Mouse (Mus musculus) liver, embryonic 13.5 days (tissue): ENCODE results near the gene Olfr1411. TPM values are rescaled to one million over a fixed set of nuclear protein-coding genes. Genes with fewer than 3 reads are reported as not detected.

Experiments
- ATAC-seq: fragments of 200-750 bp; cut with Nextera tagmentation; 2 replicates; pipeline ENCODE4 v1.8.0; 2017; ENCODE audit warnings: low read depth, mild to moderate bottlenecking, moderate number of reproducible peaks, moderate library complexity
- DNase-seq: peaks from one replicate; pipeline ENCODE4 v3.0.0; 2022
- H3K27ac ChIP-seq: fragments of 300-500 bp; sonication (generic); 2 replicates; pipeline ENCODE4 v1.5.1; 2015; ENCODE audit warnings: moderate library complexity, mild to moderate bottlenecking, inconsistent platforms
- H3K27me3 ChIP-seq: fragments of 300-500 bp; sonication (generic); 2 replicates; pipeline ENCODE4 v1.6.1; 2015; ENCODE audit warnings: mild to moderate bottlenecking, inconsistent platforms
- H3K36me3 ChIP-seq: fragments of 300-500 bp; sonication (generic); 2 replicates; pipeline ENCODE4 v1.6.1; 2015; ENCODE audit warnings: mild to moderate bottlenecking, inconsistent platforms
- H3K4me1 ChIP-seq: fragments of 300-500 bp; sonication (generic); replicated peaks from 2 replicates; pipeline ENCODE4 v1.6.1; 2015; ENCODE audit warnings: inconsistent platforms
- H3K4me2 ChIP-seq: fragments of 300-500 bp; sonication (generic); 2 replicates; pipeline ENCODE4 v1.6.1; 2015; ENCODE audit warnings: inconsistent platforms, mild to moderate bottlenecking, moderate library complexity
- H3K4me3 ChIP-seq: fragments of 300-500 bp; sonication (generic); replicated peaks from 2 replicates; pipeline ENCODE4 v1.5.1; 2015; ENCODE audit warnings: mild to moderate bottlenecking, inconsistent platforms
- H3K9ac ChIP-seq: fragments of 300-500 bp; sonication (generic); 2 replicates; pipeline ENCODE4 v1.6.1; 2015; ENCODE audit warnings: mild to moderate bottlenecking, inconsistent platforms
- H3K9me3 ChIP-seq: fragments of 300-500 bp; sonication (generic); replicated peaks from 2 replicates; pipeline ENCODE4 v1.6.1; 2016; ENCODE audit warnings: inconsistent platforms
- WGBS: fragments of 180-500 bp; shearing (Covaris S2); methylation state at CpG from one replicate; pipeline ENCODE4 v1.1.7; 2015; ENCODE audit not compliant: insufficient replicate concordance; 5-methylcytosine and 5-hydroxymethylcytosine counted together
- polyA plus RNA-seq: library from polyadenylated mRNA; unstranded; fragments of >200 nt; fragmentation: Nextera tagmentation; extraction: Ambion mirVana; gene quantifications from 2 replicates; pipeline ENCODE4 v1.2.1, GENCODE M21; 2015

The Olfr1411 gene
- polyA plus RNA-seq, 1 experiment from 2014 or later: not detected

- Histone ChIP-seq H3K27me3 (0 out of 2 replicates have a peak, but pooled peaks cover 2% of the 10 kb centered on the region), H3K27ac (no peak overlapping the region), H3K4me2 (no peak overlapping the region), H3K4me1 (no peaks in the 10 kb centered on the region), H3K9me3 (no peaks in the 10 kb centered on the region), H3K4me3 (no peak overlapping the region), H3K9ac (no peak overlapping the region), H3K36me3 (no peaks in the 10 kb centered on the region)
- ATAC-seq: no peak
- WGBS: 46% methylated on average over 4 of the region's 4 CpGs
- no peak for DNase-seq
Observed at GRCm38 (mm10) chr1:92618360-92618759, 24.1 kb downstream of the Olfr1411 start.

DNA sequence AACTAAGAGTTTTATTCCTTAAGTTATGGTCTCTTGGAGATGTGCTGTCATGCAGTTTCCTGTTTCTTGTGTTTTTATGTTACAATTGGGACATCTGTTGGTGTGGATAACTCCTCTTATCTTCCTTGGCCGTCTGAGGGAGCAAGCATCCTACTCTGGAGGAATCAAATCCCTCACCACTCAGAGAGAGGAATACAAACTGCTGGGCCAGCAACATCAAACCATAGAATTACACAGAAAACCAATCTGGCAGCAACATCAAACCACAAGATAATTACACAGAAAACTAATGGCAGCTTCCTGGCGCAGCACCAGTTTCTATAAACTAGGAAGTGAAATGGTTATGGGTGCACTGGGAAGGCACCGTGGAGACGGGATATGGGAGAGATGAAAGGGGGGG is 34.0 kb downstream of the Olfr1411 start:
- DNase-seq (no peak), ATAC-seq (no peak)
- Histone ChIP-seq H3K4me3 (no peak overlapping the region), H3K27ac (no peak overlapping the region), H3K36me3 (no peaks in the 10 kb centered on the region), H3K4me1 (no peaks in the 10 kb centered on the region), H3K27me3 (no peaks in the 10 kb centered on the region), H3K9me3 (no peaks in the 10 kb centered on the region), H3K4me2 (no peak overlapping the region), H3K9ac (no peak overlapping the region)
- 47% methylated on average over 4 of the region's 4 CpGs for WGBS

DNA sequence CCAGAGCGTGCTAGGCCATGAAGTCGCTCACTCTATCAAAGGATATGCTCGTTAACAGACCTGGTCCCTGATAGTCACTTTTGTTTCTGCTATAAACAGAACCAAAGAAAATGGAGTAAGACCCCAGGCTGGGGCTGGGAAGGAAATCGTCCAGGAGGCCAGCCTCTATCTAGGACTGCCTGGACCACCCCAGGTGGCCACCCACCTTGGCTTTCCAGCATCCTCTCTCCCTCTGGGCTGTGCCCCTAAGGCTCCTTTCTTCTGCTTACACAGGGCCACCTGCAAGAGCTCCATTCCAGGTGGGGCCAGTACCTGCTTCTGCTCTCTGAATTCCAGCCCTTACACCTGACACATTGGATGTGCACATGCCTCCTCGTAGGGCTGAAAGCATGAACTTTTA is 38.0 kb downstream of the Olfr1411 start:
- no peak overlapping the region for H3K27ac ChIP-seq
- H3K9ac ChIP-seq: no peak overlapping the region
- H3K36me3 ChIP-seq: peaks cover 16% of the 10 kb centered on the region
- no peak overlapping the region for H3K4me2 ChIP-seq
- ATAC-seq (no peak), DNase-seq (no peak)
- H3K9me3 ChIP-seq: no peaks in the 10 kb centered on the region
- 64% methylated on average over 5 of the region's 5 CpGs for WGBS
- H3K4me3 ChIP-seq: no peak overlapping the region
- no peaks in the 10 kb centered on the region for H3K4me1 ChIP-seq
- H3K27me3 ChIP-seq: no peaks in the 10 kb centered on the region

- H3K36me3 ChIP-seq: peaks cover 23% of the 10 kb centered on the region
- no peaks in the 10 kb centered on the region for H3K27me3 ChIP-seq
- H3K9me3 ChIP-seq: no peaks in the 10 kb centered on the region
- no peak overlapping the region for H3K27ac ChIP-seq
- H3K4me3 ChIP-seq: no peak overlapping the region
- ATAC-seq (no peak), DNase-seq (no peak)
- H3K4me1 ChIP-seq: no peaks in the 10 kb centered on the region
- H3K9ac ChIP-seq: no peak overlapping the region
- no peak overlapping the region for H3K4me2 ChIP-seq
- 54% methylated on average over 6 of the region's 6 CpGs for WGBS
Observed at GRCm38 (mm10) chr1:92632948-92633347, 38.7 kb downstream of the Olfr1411 start.

- H3K27ac ChIP-seq: no peak overlapping the region
- no peak overlapping the region for H3K9ac ChIP-seq
- DNase-seq (no peak), ATAC-seq (no peak)
- H3K27me3 ChIP-seq: no peaks in the 10 kb centered on the region
- 66% methylated on average over 8 of the region's 8 CpGs for WGBS
- no peaks in the 10 kb centered on the region for H3K9me3 ChIP-seq
- peaks cover 31% of the 10 kb centered on the region for H3K36me3 ChIP-seq
- no peak overlapping the region for H3K4me2 ChIP-seq
- H3K4me1 ChIP-seq: no peaks in the 10 kb centered on the region
- H3K4me3 ChIP-seq: no peak overlapping the region
Observed at GRCm38 (mm10) chr1:92633726-92634125, 39.5 kb downstream of the Olfr1411 start.

DNA sequence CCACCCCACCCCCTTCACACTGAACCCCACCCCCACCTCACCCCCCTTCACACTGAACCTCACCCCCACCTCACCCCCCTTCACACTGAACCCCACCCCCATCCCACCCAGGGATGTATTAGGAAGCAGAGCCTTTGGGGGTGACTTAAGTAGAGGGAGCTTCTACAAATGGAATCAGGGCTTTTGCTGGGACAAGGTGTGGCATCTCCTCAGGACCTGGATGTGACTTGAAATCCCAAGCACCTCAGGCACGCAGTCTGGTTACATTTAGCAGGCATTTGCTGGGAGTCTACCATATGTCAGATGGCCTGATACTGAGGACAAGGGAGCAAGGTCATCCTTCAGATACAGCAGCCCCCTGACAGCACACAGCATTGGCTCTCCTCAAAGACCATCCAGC is 40.4 kb downstream of the Olfr1411 start:
- Histone ChIP-seq H3K4me1 (no peaks in the 10 kb centered on the region; the same call in 1 of the 2 replicates), H3K9ac (no peak overlapping the region), H3K36me3 (peaks cover 40% of the 10 kb centered on the region), H3K27ac (no peak overlapping the region), H3K9me3 (no peaks in the 10 kb centered on the region), H3K4me2 (no peak overlapping the region), H3K27me3 (no peaks in the 10 kb centered on the region), H3K4me3 (no peak overlapping the region)
- ATAC-seq (no peak), DNase-seq (no peak)
- WGBS: 50% methylated on average over 1 of the region's 1 CpGs

GRCm38 (mm10) chr1:92634976-92635599 is 40.9 kb downstream of the Olfr1411 start:
- Histone ChIP-seq H3K27ac (no peak overlapping the region), H3K36me3 (peaks cover 40% of the 10 kb centered on the region), H3K9me3 (no peaks in the 10 kb centered on the region), H3K4me2 (no peak overlapping the region), H3K4me1 (peaks cover 4% of the 10 kb centered on the region), H3K9ac (no peak overlapping the region), H3K4me3 (no peak overlapping the region), H3K27me3 (no peaks in the 10 kb centered on the region)
- DNase-seq (no peak), ATAC-seq (no peak)
- 80% methylated on average over 4 of the region's 4 CpGs for WGBS

DNA sequence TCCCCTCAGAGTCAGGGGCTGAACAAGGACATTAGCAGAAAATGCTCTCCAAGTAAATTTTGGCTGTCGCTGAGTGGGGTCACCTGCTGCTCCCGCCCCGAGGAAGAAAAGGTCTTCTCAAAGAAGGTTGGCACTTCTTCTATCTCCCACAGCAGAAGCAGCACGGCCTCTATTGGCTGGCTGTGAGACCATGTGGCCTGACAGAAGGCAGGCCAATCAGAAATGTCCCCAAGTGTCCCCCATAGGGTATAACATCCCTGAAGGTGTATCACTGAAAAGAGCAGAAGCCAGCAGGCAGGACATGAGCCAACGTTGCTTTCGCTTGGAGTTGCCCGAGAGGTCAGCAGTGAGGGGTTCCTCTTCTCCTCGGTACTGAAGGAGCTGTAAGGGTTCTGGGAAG is 41.8 kb downstream of the Olfr1411 start:
- WGBS: 68% methylated on average over 8 of the region's 8 CpGs
- no peak for DNase-seq
- H3K36me3 ChIP-seq: peaks cover 40% of the 10 kb centered on the region
- H3K4me1 ChIP-seq: peaks cover 13% of the 10 kb centered on the region
- no peak overlapping the region for H3K4me3 ChIP-seq
- no peaks in the 10 kb centered on the region for H3K27me3 ChIP-seq
- no peak overlapping the region for H3K27ac ChIP-seq
- no peaks in the 10 kb centered on the region for H3K9me3 ChIP-seq
- H3K4me2 ChIP-seq: no peak overlapping the region
- ATAC-seq: no peak
- no peak overlapping the region for H3K9ac ChIP-seq

GRCm38 (mm10) chr1:92636676-92637075 is 42.5 kb downstream of the Olfr1411 start:
- peaks cover 40% of the 10 kb centered on the region for H3K36me3 ChIP-seq
- no peak overlapping the region for H3K27ac ChIP-seq
- no peak overlapping the region for H3K4me3 ChIP-seq
- ATAC-seq (no peak), DNase-seq (no peak)
- H3K4me2 ChIP-seq: no peak overlapping the region
- no peaks in the 10 kb centered on the region for H3K27me3 ChIP-seq
- 84% methylated on average over 11 of the region's 11 CpGs for WGBS
- no peak overlapping the region for H3K9ac ChIP-seq
- peaks cover 16% of the 10 kb centered on the region for H3K4me1 ChIP-seq
- H3K9me3 ChIP-seq: no peaks in the 10 kb centered on the region

DNA sequence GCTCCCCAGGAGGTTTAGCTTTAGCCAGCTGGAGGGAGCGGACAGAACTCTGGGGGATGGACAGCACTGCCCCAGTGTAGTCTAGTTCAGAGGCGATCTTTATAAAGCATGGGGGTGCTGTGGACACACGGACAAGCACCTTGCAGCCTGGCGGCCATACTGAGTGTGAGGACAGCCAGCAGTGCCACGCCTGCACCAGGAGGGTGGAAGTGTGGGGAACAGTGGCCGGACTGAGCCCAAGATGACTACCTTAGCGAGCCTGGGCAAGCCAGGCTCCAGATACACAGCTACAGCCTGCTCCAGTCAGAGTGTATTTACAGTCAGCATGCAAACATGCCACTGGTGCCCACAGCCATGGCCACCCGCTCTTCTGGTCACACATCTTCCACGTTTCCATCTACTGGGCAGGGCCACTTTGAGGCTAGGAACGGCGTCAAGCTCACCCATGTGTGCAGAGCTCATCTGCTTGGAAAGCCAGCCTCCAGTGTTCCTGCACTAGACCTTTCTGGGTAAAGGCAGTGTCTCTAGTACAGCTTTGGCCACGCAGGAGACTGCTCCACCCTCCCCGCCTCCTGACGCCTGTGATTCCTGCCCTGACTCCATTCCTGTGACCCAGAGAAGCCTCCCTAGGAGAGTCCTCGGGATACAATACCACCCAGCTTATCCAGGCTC is 43.4 kb downstream of the Olfr1411 start:
- Histone ChIP-seq H3K27me3 (no peaks in the 10 kb centered on the region), H3K4me2 (no peak overlapping the region), H3K4me1 (peaks cover 21% of the 10 kb centered on the region), H3K9ac (no peak overlapping the region), H3K4me3 (no peak overlapping the region), H3K36me3 (peaks cover 40% of the 10 kb centered on the region), H3K9me3 (no peaks in the 10 kb centered on the region), H3K27ac (no peak overlapping the region)
- 81% methylated on average over 15 of the region's 15 CpGs for WGBS
- ATAC-seq (no peak), DNase-seq (no peak)

GRCm38 (mm10) chr1:92638181-92638580 is 44.0 kb downstream of the Olfr1411 start:
- Histone ChIP-seq H3K27me3 (no peaks in the 10 kb centered on the region), H3K4me2 (no peak overlapping the region), H3K9me3 (no peaks in the 10 kb centered on the region), H3K27ac (no peak overlapping the region), H3K9ac (no peak overlapping the region), H3K36me3 (peaks cover 40% of the 10 kb centered on the region), H3K4me3 (no peak overlapping the region), H3K4me1 (peaks cover 21% of the 10 kb centered on the region)
- ATAC-seq (no peak), DNase-seq (no peak)
- 76% methylated on average over 3 of the region's 3 CpGs for WGBS

- H3K27ac ChIP-seq: no peak overlapping the region
- H3K36me3 ChIP-seq: peaks cover 40% of the 10 kb centered on the region
- H3K9ac ChIP-seq: no peak overlapping the region
- no peaks in the 10 kb centered on the region for H3K9me3 ChIP-seq
- peaks cover 26% of the 10 kb centered on the region for H3K4me1 ChIP-seq
- H3K4me2 ChIP-seq: no peak overlapping the region
- ATAC-seq (no peak), DNase-seq (no peak)
- no peak overlapping the region for H3K4me3 ChIP-seq
- WGBS: 87% methylated on average over 4 of the region's 4 CpGs
- H3K27me3 ChIP-seq: no peaks in the 10 kb centered on the region
Observed at GRCm38 (mm10) chr1:92638736-92639135, 44.5 kb downstream of the Olfr1411 start.
